ENCODE assay signal across 14 mouse cellular contexts in the genomic region with DNA sequence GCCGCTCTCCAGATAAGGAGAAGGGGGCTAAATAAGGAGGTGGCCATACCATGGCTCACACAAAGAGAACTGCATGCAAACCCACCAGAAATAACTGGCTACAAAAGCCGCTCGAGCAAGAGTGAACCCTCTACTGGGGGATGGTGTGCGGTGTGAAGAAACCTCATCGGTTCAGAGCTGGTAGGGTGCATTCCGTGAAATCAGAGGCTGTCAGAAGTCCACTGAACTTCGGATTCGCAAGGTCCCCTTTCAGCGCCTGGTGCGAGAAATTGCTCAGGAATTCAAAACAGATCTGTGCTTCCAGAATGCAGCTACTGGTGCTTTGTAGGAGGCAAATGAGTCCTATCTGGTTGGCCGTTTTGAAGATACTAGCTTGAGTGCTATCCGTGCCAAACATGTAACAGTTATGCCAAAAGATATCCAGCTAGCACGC. TPM values are rescaled to one million over a fixed set of nuclear protein-coding genes. Genes with fewer than 3 reads are reported as not detected.
DNase-seq lines count a peak whose midpoint lies in the region; ATAC-seq and TF ChIP-seq lines count a peak whose summit lies in the region.
"Had no signal": no experiment of that assay in that cellular context is flagged by ENCODE, and none has a peak within 500 bp of the region (broad histone marks: within the 10 kb centered on the region; RNA-seq: fewer than 3 reads in every experiment).

No protein-coding gene starts in this region.

- no peak for TF ChIP-seq EP300 in lung, postnatal 0 days (IDR thresholded peaks at IDR 0.05)

- no peak for TF ChIP-seq CTCF in lung, embryonic 14.5 days (IDR thresholded peaks at IDR 0.05; ENCODE audit: low read depth)
- no peak for TF ChIP-seq CTCF in lung, postnatal 0 days (IDR thresholded peaks at IDR 0.05)

- no peak overlapping the region for H3K4me2 ChIP-seq in lung, embryonic 14.5 days
- H3K4me2 ChIP-seq in lung, postnatal 0 days (replicated peaks; ENCODE audit: low read depth, low read length): no peak overlapping the region
- peak overlapping the region; percentile 55 for H3K4me2 ChIP-seq in heart, embryonic 15.5 days
- H3K4me2 ChIP-seq: embryonic facial prominence, embryonic 13.5 days had no signal

- no peaks in the 10 kb centered on the region for H3K9me3 ChIP-seq in lung, embryonic 14.5 days (ENCODE audit: low read depth, low read length)
- H3K9me3 ChIP-seq in lung, postnatal 0 days (ENCODE audit: low read length): no peaks in the 10 kb centered on the region
- H3K9me3 ChIP-seq in heart, embryonic 15.5 days (replicated peaks): no peaks in the 10 kb centered on the region
- H3K9me3 ChIP-seq: embryonic facial prominence, embryonic 13.5 days had no signal

- H3K9ac ChIP-seq in lung, embryonic 14.5 days: no peak overlapping the region
- no peak overlapping the region for H3K9ac ChIP-seq in lung, postnatal 0 days (replicated peaks; ENCODE audit: low read depth)
- no peak overlapping the region for H3K9ac ChIP-seq in heart, embryonic 15.5 days
- H3K9ac ChIP-seq: embryonic facial prominence, embryonic 13.5 days had no signal

- no peak overlapping the region for H3K4me3 ChIP-seq in lung, embryonic 14.5 days (ENCODE audit: low read depth, low read length)
- no peak overlapping the region for H3K4me3 ChIP-seq in lung, postnatal 0 days (ENCODE audit: low read depth, low read length)
- H3K4me3 ChIP-seq in heart, embryonic 15.5 days: peak overlapping the region; percentile 24
- H3K4me3 ChIP-seq: embryonic facial prominence, embryonic 13.5 days; myocyte had no signal

- no peaks in the 10 kb centered on the region for H3K4me1 ChIP-seq in lung, embryonic 14.5 days (ENCODE audit: insufficient read depth)
- no peaks in the 10 kb centered on the region for H3K4me1 ChIP-seq in lung, postnatal 0 days (ENCODE audit: insufficient read depth, low read depth, low read length)
- H3K4me1 ChIP-seq in heart, embryonic 15.5 days (replicated peaks): peaks cover 5% of the 10 kb centered on the region
- H3K4me1 ChIP-seq: embryonic facial prominence, embryonic 13.5 days had no signal

- WGBS in lung, embryonic 14.5 days: 56% methylated on average over 13 of the region's 13 CpGs
- 60% methylated on average over 13 of the region's 13 CpGs for WGBS in lung, postnatal 0 days
- 27% methylated on average over 13 of the region's 13 CpGs for WGBS in heart, embryonic 15.5 days

- no peaks in the 10 kb centered on the region for H3K27me3 ChIP-seq in lung, embryonic 14.5 days (ENCODE audit: insufficient read depth, low read length)
- H3K27me3 ChIP-seq in lung, postnatal 0 days (replicated peaks; ENCODE audit: insufficient read depth, low read length): no peaks in the 10 kb centered on the region
- no peaks in the 10 kb centered on the region for H3K27me3 ChIP-seq in heart, embryonic 15.5 days
- H3K27me3 ChIP-seq: embryonic facial prominence, embryonic 13.5 days had no signal

- no peak for ATAC-seq in lung, embryonic 14.5 days (ENCODE audit: insufficient read depth)
- no peak for ATAC-seq in lung, postnatal 0 days
- ATAC-seq in heart, embryonic 15.5 days (replicated peaks; ENCODE audit: insufficient number of reproducible peaks, insufficient read depth, low FRiP score, low read depth): peak; percentile 74; the same call in 1 of the 2 replicates

- H3K27ac ChIP-seq in lung, embryonic 14.5 days (ENCODE audit: low read depth): no peak overlapping the region
- H3K27ac ChIP-seq in lung, postnatal 0 days (ENCODE audit: low read length): no peak overlapping the region
- H3K27ac ChIP-seq in heart, embryonic 15.5 days: peak overlapping the region; percentile 89
- H3K27ac ChIP-seq: embryonic facial prominence, embryonic 13.5 days had no signal

- no peaks in the 10 kb centered on the region for H3K36me3 ChIP-seq in lung, embryonic 14.5 days (ENCODE audit: insufficient read depth)
- no peaks in the 10 kb centered on the region for H3K36me3 ChIP-seq in lung, postnatal 0 days (ENCODE audit: insufficient read depth, low read length)
- no peaks in the 10 kb centered on the region for H3K36me3 ChIP-seq in heart, embryonic 15.5 days
- H3K36me3 ChIP-seq: embryonic facial prominence, embryonic 13.5 days had no signal

- peak; percentile 16 for DNase-seq in gastrocnemius, adult 18-20 months (ENCODE audit: low spot score)
- no peak for DNase-seq in gastrocnemius, postnatal 25 days
- peak; percentile 46 for DNase-seq in lung, embryonic 14.5 days
- no peak for DNase-seq in lung, postnatal 0 days (ENCODE audit: low spot score)
- DNase-seq in cerebellum, adult 9-10 months: peak; percentile 57
- DNase-seq in frontal cortex, postnatal 10 days (ENCODE audit: low spot score in 2 of 2): no peak
- no peak for DNase-seq in embryo, embryonic 10 days (ENCODE audit: low spot score)
- DNase-seq: right cerebral cortex, postnatal 14 days had no signal

RNA-seq across cellular contexts. Expression of a gene that starts 5.6 kb away (rescaled TPM):
- total RNA-seq in gastrocnemius, adult 18-20 months (2021): not detected
- not detected for total RNA-seq in gastrocnemius, postnatal 25 days (2021)
- polyA plus RNA-seq in lung, embryonic 14.5 days (2014; fragmentation: Nextera tagmentation; extraction: Ambion mirVana): not detected in 2 replicates
- polyA plus RNA-seq in lung, postnatal 0 days (2015; fragmentation: Nextera tagmentation; extraction: Ambion mirVana): not detected in 2 replicates
- polyA plus RNA-seq in heart, embryonic 15.5 days (2015; fragmentation: Nextera tagmentation; extraction: Ambion mirVana): not detected in 2 replicates
- total RNA-seq: layer of hippocampus, postnatal 25 days had no signal
- polyA plus RNA-seq: brain, embryonic 14.5 days; embryonic facial prominence, embryonic 13.5 days; myocyte; stomach, embryonic 16.5 days had no signal

RNA-seq across cellular contexts. Expression of a gene that starts 12.7 kb away (rescaled TPM):
- 1 to 10 TPM; 5.7 to 7.5 TPM for total RNA-seq in gastrocnemius, adult 18-20 months (2021)
- total RNA-seq in gastrocnemius, postnatal 25 days (2021): 1 to 10 TPM; 5.0 to 6.5 TPM
- polyA plus RNA-seq in lung, embryonic 14.5 days (2014; fragmentation: Nextera tagmentation; extraction: Ambion mirVana): 39.2 and 44.1 TPM in 2 replicates
- polyA plus RNA-seq in lung, postnatal 0 days (2015; fragmentation: Nextera tagmentation; extraction: Ambion mirVana): 31.8 and 32.4 TPM in 2 replicates
- 40.4 and 41.1 TPM in 2 replicates for polyA plus RNA-seq in heart, embryonic 15.5 days (2015; fragmentation: Nextera tagmentation; extraction: Ambion mirVana)

RNA-seq across cellular contexts. Expression of a gene that starts 21.8 kb away (rescaled TPM):
- not detected for total RNA-seq in gastrocnemius, adult 18-20 months (2021)
- total RNA-seq in gastrocnemius, postnatal 25 days (2021): not detected
- polyA plus RNA-seq in lung, embryonic 14.5 days (2014; fragmentation: Nextera tagmentation; extraction: Ambion mirVana): not detected in 2 replicates
- polyA plus RNA-seq in lung, postnatal 0 days (2015; fragmentation: Nextera tagmentation; extraction: Ambion mirVana): 0.14 and 0.41 TPM in 2 replicates
- polyA plus RNA-seq in heart, embryonic 15.5 days (2015; fragmentation: Nextera tagmentation; extraction: Ambion mirVana): 0.03 TPM in 2 replicates
- polyA plus RNA-seq: myocyte; stomach, embryonic 16.5 days had no signal

RNA-seq across cellular contexts. Expression of a gene that starts 23.7 kb away (rescaled TPM):
- total RNA-seq in gastrocnemius, adult 18-20 months (2021): not detected
- not detected for total RNA-seq in gastrocnemius, postnatal 25 days (2021)
- not detected in 2 replicates for polyA plus RNA-seq in lung, embryonic 14.5 days (2014; fragmentation: Nextera tagmentation; extraction: Ambion mirVana)
- not detected in 2 replicates for polyA plus RNA-seq in lung, postnatal 0 days (2015; fragmentation: Nextera tagmentation; extraction: Ambion mirVana)
- not detected in 2 replicates for polyA plus RNA-seq in heart, embryonic 15.5 days (2015; fragmentation: Nextera tagmentation; extraction: Ambion mirVana)
- polyA plus RNA-seq: embryonic facial prominence, embryonic 13.5 days; myocyte; stomach, embryonic 16.5 days had no signal

RNA-seq across cellular contexts. Expression of a gene that starts 43.2 kb away (rescaled TPM):
- total RNA-seq in gastrocnemius, adult 18-20 months (2021): not detected
- total RNA-seq in gastrocnemius, postnatal 25 days (2021): not detected
- not detected in 2 replicates for polyA plus RNA-seq in lung, embryonic 14.5 days (2014; fragmentation: Nextera tagmentation; extraction: Ambion mirVana)
- polyA plus RNA-seq in lung, postnatal 0 days (2015; fragmentation: Nextera tagmentation; extraction: Ambion mirVana): not detected in 2 replicates
- polyA plus RNA-seq in heart, embryonic 15.5 days (2015; fragmentation: Nextera tagmentation; extraction: Ambion mirVana): not detected in 2 replicates
- total RNA-seq: layer of hippocampus, postnatal 25 days had no signal
- polyA plus RNA-seq: embryonic facial prominence, embryonic 13.5 days; myocyte; stomach, embryonic 16.5 days had no signal

Comparison
In these comparisons a context has a peak if more than half of its experiments do, and no peak if none do; other contexts are left out.
1. DNase-seq: peak in gastrocnemius, adult 18-20 months (single experiment), lung, embryonic 14.5 days (single experiment) and cerebellum, adult 9-10 months (single experiment); none in gastrocnemius, postnatal 25 days (single experiment), lung, postnatal 0 days (single experiment), frontal cortex, postnatal 10 days (0 of 2) and embryo, embryonic 10 days (single experiment).